Mouse (Mus musculus) embryonic fibroblast, embryonic 13.5 days (primary cell): ENCODE results near the gene Gba.

Experiments
- CTCF ChIP-seq: IDR thresholded peaks from 2 replicates; pipeline ENCODE4 v1.5.1; 2011; ENCODE audit warnings: mild to moderate bottlenecking, control low read depth, low read length, moderate library complexity, borderline replicate concordance; ENCODE audit not compliant: insufficient read depth
- POLR2A ChIP-seq: IDR thresholded peaks from 2 replicates; pipeline ENCODE4 v1.6.1; 2011; ENCODE audit warnings: low read depth, mild to moderate bottlenecking, control low read depth, low read length, moderate library complexity

GRCm38 (mm10) chr3:89251365-89251895 is 48.7 kb downstream of the Gba start:
- TF ChIP-seq POLR2A (no peak), CTCF (no peak)
